Mouse (Mus musculus) embryo, embryonic 11 days (tissue): ENCODE results near the gene Yipf3.

Experiments
- DNase-seq: peaks from one replicate; pipeline ENCODE4 v3.0.0-alpha.2; 2015

Gene Yipf3

DNA sequence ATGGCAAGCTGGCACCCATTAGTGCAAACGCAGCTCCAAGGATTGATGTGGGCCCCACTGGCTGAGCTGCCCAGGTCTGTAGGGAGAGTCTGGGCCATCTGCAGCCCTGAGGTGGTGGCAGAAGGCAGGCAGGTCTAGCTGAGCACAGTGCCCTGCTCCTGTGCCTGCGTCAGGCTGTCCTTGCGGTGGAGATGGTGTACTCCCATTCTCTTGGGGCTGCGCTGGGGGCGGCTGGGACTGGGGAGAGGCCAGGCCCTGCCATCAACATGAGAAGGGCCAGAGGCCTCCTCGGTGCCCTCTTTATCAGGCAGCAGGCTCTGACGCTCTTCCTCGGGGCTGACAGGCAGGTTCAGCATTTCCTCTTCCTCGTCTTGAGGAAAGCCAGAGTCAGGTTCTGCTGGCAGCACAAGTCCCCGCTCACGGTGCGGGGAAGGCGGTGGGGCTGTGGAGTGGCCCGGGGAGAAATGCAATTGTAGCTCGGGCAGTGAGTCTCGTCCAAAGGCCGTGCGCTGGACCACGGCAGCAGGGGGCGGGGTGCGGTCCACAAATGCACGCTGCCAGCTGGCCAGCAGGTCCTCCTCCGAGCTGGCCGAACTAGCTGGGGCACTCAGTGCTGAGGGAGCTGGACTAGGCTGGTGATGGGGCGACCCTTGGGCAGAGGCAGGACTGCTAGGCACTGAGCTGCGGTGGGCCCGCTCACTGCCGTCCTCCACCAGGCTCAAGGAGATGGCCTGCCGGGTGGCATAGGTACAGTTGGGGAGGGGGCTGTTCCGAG, 10.6 kb downstream of the Yipf3 start:
- DNase-seq = no peak

DNA sequence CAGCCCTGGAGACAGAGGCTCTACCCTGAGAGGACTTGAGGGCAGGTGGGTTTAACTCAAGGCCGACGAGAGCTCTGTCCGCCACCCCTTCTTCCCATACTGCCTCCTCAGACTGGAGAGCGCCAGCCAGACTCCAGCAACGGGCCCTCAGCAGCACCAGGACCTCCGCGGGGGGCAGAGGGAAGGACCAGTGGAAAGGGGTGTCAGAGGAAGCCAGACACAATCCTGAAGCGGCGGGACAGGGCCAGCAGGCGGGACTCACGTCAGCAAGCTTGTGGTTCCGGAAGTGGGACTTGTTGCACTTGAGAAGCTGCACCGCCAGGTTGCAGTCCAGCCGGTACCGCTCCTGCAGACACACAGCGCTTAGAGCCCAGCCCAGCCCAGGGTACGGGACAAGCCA, 11.8 kb downstream of the Yipf3 start:
- no peak for DNase-seq

DNA sequence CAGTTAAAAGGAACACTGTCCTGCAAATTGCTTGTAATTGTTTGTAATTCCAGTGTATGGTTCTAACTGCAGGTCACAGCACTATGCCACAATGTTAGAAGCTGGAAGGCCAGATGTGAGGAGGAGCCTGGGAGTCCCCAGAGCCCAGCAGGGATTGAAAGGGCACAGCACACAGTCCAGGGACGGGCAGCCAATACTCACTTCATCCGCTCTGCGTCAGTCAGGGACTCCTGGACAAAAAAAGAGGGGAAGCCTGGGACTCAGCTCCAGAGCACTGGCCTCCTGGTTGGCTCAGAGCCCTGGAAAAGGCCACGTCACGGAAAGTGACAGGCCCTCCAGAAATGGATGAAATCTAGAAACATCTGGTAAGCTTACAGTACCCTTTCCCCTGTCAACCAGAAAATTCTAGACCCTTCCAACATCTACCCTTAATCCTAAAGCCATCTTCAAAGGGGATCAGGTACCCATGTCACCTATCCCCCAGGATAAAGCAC, 14.4 kb downstream of the Yipf3 start:
- DNase-seq = no peak

DNA sequence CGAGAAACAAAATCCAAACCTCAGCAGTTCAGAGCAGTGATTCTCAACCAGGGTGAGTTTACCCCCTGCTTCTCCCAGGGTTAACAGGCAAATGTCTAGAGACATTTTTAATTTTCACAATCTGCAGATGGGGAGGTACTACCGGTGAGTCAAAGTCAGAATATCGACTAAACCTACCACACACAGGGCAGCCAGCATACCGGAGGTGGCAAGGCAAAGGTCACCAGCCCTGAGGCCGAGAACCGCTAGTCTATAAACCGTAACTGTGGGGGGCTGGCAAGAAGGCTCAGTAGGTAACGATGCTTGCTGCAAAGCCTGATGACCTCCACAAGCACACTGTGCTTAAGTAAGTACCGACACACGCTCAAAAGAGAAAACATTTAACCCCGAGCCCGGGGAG, 17.6 kb downstream of the Yipf3 start:
- DNase-seq = no peak

DNA sequence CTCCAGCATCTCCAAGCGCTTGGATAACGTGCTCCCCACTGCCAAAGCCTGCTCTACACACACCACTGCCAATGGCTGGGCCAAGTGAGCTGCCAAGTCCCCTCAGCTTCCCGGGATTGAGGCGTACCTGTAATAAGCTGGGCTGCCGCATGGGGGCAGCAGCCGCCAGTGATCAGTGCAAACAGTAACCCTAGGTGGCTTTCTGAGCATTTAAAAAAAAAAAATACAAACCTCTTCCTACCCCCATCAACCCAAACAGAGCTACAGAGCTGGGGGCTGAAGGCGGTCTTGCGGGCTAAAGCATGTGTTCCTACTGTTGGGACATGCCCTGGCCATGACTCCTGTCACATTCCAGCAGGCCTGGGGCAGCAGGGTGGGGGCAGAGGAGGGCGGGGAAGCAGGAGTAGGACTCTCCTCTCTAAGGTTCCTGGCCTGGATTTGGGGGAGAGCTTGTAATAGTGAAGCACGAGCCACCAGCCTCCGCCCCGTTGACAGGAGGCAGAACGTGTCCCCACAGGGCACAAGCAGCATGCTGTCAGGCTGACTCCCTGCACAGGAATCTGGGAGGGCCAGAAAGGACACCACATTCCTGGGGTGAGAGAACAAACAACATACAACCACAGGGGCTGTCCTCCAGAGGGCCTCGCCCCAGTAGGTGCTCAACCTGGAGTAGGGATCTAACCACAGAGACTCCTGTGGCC, 18.2 kb downstream of the Yipf3 start:
- peak; percentile 73 for DNase-seq

DNA sequence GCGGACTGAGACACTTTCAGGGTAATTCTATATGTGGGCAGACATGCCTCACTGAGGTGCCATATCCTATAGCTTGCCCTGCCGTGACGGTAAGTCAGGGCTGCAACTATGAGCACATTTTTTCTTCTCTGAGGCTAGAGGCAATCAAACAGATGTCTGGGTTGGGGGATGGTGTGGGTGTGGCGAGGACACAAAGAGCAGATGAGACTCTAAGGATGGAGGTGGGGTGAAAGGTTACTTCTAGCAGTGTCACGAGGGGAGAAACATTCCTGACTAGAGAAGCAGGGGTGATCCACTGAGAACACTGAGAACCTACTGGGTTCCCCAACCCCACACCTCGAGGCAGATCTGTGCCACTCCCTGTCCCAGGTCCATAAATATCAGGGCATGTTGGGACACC, 19.1 kb downstream of the Yipf3 start:
- no peak for DNase-seq

DNA sequence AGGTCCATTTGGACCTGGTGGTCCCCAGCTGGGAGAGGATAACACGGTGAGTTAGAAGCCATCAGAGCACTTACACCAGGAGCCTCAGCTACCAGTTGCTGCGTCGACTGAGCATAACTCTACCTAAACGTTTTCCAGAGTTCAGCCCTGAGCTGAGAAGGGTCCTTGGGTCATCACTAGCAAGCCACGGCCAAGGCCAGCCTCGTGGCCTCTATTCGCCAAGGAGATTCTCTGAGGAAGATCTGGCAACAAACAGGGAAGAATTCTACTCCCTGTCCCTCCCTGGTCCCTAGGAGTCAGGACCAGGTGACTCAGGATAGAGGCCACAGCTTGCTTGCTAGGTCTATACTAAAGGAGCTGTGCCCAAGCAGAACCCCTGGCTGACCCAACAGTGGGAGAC, 19.6 kb downstream of the Yipf3 start:
- DNase-seq = no peak

DNA sequence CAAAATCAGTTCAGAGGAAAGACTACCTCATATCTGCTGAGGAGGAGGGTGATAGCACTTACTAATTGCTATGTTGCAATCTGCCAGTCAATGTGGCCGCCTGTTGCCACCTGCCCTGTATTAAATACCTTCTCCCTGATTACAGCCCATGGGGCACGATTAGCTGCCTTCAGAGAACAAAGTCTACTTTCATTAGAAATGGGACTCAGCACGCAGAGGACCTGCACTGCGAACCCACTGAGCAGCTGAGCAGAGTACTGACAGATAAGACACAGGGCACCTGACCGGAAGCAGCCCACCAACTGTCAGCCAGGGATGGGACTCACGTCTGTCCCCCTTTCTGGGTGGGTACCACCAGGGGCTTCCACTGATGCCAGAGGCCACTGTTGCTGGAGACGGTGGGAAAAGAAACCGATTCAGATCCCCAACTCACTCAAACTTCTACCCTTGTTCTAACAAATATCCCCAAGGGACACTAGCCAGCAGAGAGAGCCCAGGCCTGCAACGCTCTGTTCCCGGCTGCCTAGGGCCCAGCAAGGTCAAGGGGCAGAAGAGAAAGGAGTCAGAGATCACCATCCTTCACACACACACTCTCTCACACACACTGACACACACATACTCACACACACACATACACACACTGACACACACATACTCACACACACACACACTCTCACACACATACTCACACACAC, 20.3 kb downstream of the Yipf3 start:
- DNase-seq = no peak

DNA sequence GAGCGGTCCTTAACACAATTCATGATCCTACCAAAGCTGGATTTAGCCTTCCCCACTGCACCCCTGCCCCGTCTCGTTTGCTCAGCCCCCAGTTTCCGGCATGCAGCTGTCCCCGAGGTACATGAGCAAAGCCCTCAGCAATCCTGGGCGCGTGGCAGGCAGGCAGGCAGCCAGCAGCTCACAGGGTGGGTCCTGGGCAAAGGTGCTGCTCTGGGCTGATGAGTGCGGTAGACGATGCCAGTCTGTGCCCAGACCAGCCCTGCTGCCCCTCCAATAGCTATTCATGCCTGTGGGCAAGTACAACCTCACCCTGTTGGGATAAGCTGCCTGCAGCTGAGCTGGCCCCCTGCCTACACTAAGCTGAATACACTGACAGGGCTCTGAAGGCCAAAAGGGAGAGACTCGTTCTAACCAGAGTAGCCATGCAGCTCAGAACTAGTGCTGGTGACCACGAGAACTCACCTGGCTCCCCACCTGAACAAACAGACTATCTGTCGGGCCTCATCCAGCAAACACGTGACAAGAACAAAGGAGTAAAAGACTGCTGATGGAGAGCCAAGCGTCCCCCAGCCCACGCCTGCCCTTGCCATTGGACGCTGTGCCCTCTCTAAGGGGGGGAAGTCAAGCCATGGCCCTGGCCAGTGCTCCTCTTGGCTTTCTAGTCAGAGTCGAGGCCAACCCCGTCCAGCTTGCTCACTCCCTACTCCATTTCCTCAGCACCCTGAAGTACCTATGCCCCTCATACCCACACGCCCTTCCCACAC, 22.1 kb downstream of the Yipf3 start:
- no peak for DNase-seq

DNA sequence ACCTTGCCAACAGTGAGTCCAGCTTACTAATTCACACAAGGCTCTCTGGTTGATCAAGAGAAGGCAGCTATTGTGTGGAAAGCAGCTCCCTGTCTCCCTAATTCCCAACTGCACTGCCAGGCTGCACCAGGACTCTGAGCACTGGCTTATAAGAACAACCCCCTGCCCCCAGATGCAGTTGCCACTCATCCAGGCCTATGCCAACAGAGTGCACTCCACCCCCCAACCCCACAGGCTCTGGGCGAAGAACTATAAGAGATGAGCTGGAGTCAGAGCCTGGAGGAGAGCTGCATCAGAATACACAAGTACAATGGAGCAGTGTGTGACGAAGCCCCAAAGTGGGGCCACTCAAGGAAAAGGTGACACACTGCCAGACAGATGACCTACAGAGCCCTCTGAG, 24.2 kb downstream of the Yipf3 start:
- DNase-seq = no peak

DNA sequence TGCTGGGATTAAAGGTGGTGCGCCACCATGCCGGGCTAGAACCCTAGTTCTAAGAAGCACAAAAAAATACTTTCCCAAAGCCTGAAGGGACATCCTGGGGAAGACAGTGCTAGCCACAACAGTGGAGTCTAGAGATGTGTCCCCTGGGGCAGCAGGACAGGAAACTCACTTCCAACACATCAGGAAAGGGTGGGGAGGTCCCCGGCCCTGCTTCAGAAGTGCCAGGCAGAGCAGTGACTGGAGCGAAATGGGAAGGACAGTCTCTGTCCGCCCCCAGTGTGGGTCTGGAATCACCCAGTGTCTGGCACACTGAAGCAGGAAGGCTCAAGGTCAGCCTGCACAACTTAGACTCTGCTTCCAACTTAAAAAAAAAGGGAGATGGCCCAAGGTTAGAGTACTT, 24.8 kb downstream of the Yipf3 start:
- DNase-seq = no peak

DNA sequence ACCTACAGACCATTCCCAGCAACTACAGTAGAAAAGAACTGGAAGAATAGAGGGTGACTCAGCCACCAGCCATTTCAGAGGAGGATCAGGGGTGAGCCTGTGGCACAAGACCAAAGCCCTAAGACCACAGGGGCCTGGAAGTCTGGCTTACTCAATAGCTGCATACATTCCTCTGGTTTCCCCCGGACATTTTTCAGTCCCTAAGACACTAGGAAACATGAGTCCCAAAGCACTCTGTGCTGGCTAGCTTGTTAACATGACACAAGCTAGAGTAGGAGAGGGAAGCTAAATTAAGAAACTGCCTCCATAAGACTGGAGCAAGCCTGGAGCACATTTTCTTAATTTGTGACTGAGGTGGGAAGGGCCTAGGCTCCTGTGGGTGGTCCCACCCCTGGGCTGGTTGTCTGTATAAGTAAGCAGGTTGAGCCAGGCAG, 25.9 kb downstream of the Yipf3 start:
- DNase-seq = no peak

DNA sequence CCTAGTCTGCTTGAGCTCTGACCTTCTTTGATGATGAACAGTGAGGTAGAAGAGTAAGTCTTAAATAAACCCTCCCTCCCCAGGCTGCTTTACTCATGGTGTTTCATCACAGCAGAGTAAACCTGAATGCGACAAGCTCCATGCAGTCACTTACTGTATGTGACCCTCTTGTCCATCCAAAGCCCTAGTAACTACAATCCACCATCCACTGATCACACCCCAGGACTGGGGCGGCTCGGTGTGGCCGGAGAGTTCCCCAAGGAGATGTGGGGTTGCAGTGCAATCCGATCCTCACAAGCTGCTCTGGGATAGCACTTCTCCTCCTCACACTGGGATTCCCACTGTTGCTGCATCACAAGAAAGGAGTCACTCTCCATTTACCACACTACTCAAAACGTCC, 26.6 kb downstream of the Yipf3 start:
- no peak for DNase-seq

DNA sequence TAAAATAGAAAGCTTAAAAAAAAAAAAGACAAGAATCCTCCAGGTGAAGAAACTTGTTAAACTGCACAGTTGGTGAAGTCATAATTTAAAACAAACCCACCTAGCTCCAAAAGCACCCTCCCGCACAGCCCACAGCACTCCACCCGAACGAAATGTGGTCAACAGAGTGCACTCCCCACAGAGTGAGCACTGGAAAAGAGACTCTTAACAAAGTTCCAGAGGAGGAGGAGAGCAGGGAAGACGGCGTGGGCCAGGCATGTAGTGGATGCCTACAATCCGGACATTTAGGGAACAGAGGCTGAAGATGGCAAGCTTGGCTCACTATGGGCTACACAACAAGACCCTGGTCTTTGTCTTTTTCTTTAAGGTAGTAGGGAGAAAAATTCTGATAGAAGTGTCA, 27.2 kb downstream of the Yipf3 start:
- no peak for DNase-seq

DNA sequence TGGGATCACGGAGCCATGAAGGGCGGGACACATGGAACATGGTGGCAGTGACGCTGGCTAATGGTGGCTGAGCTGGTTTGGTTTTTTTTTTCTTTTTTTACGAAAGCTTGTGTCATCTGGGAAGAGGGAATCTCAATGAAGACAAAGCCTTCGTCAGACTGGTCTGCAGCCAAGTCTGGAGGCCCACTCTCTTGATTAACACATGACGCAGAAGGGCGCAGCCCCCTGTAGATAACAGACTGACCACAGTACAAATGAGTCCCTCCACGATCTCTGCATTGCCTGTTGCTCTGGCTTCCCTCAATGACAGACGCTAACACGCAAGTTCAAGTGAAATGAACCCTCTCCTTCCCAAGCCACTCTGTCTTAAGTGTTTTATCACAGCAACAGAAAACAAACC, 27.6 kb downstream of the Yipf3 start:
- no peak for DNase-seq

DNA sequence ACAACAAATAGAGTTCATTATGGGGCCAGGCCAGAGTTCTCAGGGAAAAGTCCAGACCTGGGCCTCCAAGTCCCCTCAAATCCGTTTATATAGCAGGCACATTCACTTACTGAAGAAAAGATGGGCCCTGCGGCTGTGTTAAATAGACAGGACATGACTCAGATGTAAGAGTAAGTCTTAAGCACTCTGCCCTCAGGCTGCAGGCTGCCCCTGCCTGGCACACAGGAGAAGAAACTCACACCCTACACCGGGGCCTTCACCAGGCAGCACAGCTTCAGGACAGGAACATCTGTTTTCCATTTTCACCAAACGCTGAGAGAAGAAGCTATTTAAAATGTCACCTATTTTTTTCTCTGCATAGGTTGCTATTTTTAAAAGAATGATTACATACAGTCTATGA, 29.7 kb downstream of the Yipf3 start:
- peak; percentile 46 for DNase-seq

DNA sequence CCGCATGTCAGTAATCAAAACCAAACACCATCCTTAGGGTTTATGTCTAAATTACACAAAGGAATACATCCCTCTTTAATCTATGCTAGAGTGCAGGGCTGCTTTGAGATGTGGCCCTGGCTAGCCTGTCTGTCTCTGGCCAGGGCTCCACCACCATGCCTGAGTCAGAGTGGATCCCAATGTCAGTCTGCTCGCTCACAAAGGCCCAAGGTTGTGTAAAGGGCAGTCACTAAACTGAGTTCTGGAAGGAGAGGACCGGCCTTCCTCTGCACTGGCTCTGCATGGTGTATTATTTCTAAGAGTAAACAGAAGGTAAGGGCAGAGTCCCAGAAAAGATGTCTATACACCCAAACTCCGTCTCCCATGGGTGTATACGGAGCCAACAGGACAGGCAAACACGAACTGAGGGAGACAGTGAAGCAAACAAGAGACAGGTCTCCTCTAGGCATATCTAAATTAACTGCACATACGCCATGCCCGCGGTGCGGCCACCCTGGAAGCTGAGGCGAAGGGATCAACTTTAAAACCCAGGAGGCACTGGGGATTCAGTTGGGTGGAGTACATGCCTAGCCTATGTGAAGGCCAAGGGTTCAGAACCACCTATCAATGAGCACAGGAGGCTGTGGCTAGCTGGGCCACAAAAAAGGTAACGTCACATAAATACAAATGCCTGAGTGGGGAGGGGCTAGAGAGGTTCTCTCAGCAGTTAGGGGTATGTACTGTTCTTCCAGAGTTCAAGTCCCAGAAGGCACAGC, 30.3 kb downstream of the Yipf3 start:
- no peak for DNase-seq

DNA sequence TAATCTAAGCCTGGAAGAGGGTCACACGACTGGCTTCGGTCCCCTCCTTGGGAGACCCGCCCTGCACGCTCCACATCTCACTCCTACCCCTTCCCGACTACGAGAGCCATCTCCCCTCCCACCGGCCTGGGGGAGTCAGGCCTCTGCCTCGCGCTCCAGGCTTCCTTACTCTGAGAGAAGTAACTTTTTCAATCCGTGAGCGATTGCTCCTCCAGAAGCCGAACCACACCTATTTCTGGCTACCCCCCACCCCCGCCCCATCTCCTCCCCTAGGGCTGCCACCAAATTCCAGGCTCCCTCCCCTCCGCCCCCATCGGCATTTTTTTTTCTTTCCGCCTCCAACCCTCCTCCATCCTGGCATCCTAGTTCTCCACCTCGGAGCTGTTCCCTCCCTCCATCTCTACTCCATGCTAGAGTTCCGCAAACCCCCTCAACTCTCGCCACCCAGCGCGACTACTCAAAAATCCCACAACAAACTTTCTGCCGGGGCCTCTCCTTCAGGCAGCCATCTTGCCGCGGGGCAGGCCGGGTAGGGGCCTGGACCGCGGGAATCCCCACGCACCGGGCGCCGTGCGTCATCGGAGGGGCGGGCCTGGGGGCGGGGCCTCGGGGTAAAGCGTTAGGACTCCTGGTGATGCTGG, 34.7 kb downstream of the Yipf3 start, which contains the start of gene Tjap1:
Gene Tjap1, minus strand, starts transcription at position 544 of the 641 bp plus-strand sequence.
- DNase-seq = peak; percentile 94

DNA sequence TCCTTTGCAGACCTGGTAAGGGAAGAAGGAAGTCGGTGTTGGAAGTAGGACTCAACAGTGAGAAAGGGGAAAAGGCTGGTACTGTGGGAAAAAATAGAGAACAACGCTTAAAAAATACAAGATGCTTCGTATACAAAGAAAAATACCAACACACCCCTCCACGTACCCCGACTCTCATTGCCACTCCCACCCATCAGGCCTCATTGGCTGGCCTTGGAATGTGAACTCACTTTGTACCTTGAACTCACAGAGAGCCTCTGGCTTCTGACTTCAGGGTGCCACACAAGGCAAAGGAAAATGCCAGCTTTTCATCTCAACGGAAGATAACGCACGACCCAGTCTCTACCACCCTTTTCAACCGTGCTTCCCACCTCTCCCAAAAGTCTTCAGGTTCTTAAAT, 35.3 kb downstream of the Yipf3 start:
- no peak for DNase-seq

DNA sequence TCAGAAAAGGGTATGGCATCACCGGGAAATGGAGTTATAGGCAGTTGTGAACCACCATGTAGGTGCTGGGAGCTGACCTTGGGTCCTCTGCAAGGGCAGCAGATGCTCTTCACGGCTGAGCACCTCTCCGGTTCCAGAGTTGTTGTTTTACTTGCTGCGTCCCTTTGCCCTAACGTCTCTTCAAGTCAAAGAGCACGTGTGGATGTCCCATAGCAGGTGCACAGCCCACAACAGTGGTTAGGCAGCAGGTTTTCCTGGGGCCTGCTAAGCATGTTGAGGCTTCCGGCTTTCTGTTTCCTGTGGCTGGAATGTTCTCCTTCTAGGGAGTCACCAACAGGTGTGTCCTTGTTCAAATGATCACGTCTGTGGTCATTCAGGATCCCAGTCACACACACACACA, 36.0 kb downstream of the Yipf3 start:
- DNase-seq = no peak

DNA sequence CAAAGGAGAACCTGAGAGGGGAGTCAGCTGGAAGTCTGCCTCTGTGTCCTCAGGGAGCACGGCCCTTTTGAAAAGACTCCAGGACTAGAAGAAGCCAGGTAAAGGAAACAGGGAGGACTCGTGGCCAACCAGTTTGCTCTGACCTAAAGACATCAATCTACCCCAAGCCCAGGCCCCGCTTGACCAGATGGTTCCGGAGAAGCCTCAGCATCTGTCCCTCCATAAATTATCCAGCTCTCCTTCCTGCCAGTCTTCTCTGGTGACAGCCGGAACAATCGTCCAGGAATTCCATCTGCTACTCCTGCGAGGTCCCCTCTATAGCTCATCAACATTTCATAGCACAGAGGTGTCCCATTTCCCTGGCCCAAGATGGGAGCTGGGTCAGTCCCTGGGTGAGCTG, 36.8 kb downstream of the Yipf3 start:
- peak; percentile 37 for DNase-seq

DNA sequence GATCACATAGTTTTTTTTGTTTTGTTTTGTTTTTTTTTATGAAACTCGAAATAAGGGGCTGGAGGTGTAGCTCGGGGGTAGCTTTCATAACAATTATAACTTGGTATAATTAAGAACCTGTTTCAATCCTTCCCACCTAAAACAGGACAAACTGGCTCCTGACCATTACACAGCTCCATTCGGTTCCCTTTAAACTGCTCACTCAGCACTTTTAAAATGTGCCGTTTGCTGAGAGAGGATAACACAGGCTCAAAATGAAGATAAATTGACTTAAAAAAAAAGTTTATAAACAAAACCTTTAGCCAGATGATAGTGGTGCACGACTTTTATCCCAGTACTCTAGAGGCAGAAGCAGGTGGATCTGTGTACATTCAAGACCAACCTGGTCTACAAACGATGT, 37.5 kb downstream of the Yipf3 start:
- DNase-seq = no peak
